ENCODE assay signal across 8 mouse cellular contexts in the genomic region with DNA sequence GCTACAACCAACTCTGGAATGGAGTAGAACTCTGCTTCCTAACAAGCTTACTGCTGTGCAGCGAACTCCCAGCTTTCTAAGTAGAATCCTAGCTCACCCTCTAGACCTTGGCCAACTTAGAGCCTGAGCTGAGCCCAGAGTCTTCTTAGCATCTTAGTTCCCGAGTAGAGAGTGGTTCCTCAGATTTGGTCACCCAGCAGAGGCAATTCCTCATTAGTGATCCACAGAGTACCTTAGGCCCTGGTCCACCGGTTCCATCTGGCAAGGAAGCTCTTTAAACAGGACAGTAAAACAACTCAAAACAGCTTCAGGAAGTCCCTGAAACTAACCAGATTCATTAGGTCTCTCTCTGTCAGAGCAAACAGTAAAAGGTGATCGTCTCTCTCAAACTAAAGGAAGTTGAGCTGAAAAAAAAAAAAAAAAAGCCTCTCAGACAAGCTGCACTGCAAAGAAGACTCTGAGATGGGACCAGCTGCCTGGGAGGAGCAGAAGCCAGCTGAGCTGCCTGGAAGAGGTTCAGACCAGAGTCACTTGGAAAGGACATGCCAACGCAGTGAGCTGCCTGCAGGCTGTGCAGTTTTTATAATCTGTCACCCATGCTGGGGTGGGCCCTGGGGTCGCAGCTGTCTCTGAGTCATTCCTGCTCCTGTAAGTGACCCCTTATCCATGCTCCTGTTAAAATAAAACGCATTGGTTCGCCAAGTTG. TPM values are rescaled to one million over a fixed set of nuclear protein-coding genes. Genes with fewer than 3 reads are reported as not detected.
A peak's percentile ranks its signal among the peaks of the same experiment; 100 is the strongest.
DNase-seq lines count a peak whose midpoint lies in the region; ATAC-seq and TF ChIP-seq lines count a peak whose summit lies in the region.

No protein-coding gene starts in this region.

- peak overlapping the region; percentile 46 for H3ac ChIP-seq in C2C12 (ENCODE audit: control insufficient read depth, insufficient read length, low read depth)

- 26% methylated on average over 8 of the region's 8 CpGs for WGBS in heart, embryonic 16.5 days
- 23% methylated on average over 8 of the region's 8 CpGs for WGBS in liver, embryonic 15.5 days (ENCODE audit: insufficient replicate concordance)
- WGBS in neural tube, embryonic 15.5 days = 34% methylated on average over 8 of the region's 8 CpGs

- H3K9me3 ChIP-seq in heart, embryonic 16.5 days (replicated peaks; ENCODE audit: control insufficient read depth, low read length) = no peaks in the 10 kb centered on the region
- H3K9me3 ChIP-seq in liver, embryonic 15.5 days (replicated peaks) = no peaks in the 10 kb centered on the region
- H3K9me3 ChIP-seq in neural tube, embryonic 15.5 days (replicated peaks) = no peaks in the 10 kb centered on the region

- no peaks in the 10 kb centered on the region for H3K36me3 ChIP-seq in C2C12 (ENCODE audit: control insufficient read depth, insufficient read depth)
- H3K36me3 ChIP-seq in heart, embryonic 16.5 days (ENCODE audit: control insufficient read depth, insufficient read depth) = peaks cover 10% of the 10 kb centered on the region
- H3K36me3 ChIP-seq in liver, embryonic 15.5 days (replicated peaks) = no peaks in the 10 kb centered on the region
- H3K36me3 ChIP-seq in neural tube, embryonic 15.5 days = peaks cover 10% of the 10 kb centered on the region; the same call in 1 of the 2 replicates

- H3K79me3 ChIP-seq in C2C12 (ENCODE audit: low read depth) = peaks cover 22% of the 10 kb centered on the region

- peaks cover 7% of the 10 kb centered on the region for H3K4me1 ChIP-seq in heart, embryonic 16.5 days (ENCODE audit: control insufficient read depth, insufficient read depth, low read length)
- peaks cover 24% of the 10 kb centered on the region for H3K4me1 ChIP-seq in liver, embryonic 15.5 days (replicated peaks)
- peaks cover 17% of the 10 kb centered on the region for H3K4me1 ChIP-seq in neural tube, embryonic 15.5 days

- no peak for ATAC-seq in heart, embryonic 16.5 days (replicated peaks; ENCODE audit: extremely low read depth, insufficient read depth, low FRiP score)
- ATAC-seq in liver, embryonic 15.5 days (ENCODE audit: insufficient read depth) = no peak
- 0 out of 2 replicates have a peak, but pooled peaks have one; percentile 2 for ATAC-seq in neural tube, embryonic 15.5 days (ENCODE audit: low FRiP score)

- peak overlapping the region; percentile 79 for H3K9ac ChIP-seq in heart, embryonic 16.5 days (ENCODE audit: low read length)
- H3K9ac ChIP-seq in liver, embryonic 15.5 days = peak overlapping the region; percentile 68
- peak overlapping the region; percentile 100 for H3K9ac ChIP-seq in neural tube, embryonic 15.5 days (replicated peaks)

- H3K27me3 ChIP-seq in C2C12 (ENCODE audit: control insufficient read depth, insufficient read depth, insufficient read length) = no peaks in the 10 kb centered on the region
- no peaks in the 10 kb centered on the region for H3K27me3 ChIP-seq in heart, embryonic 16.5 days (ENCODE audit: control insufficient read depth, insufficient read depth, low read length)
- no peaks in the 10 kb centered on the region for H3K27me3 ChIP-seq in liver, embryonic 15.5 days
- H3K27me3 ChIP-seq in neural tube, embryonic 15.5 days (replicated peaks) = no peaks in the 10 kb centered on the region

- peak overlapping the region; percentile 82 for H3K4me3 ChIP-seq in C2C12 (ENCODE audit: insufficient read depth, poor library complexity, severe bottlenecking)
- peak overlapping the region; percentile 100 for H3K4me3 ChIP-seq in heart, embryonic 16.5 days (ENCODE audit: low read length)
- H3K4me3 ChIP-seq in liver, embryonic 15.5 days (replicated peaks) = peak overlapping the region; percentile 100
- H3K4me3 ChIP-seq in neural tube, embryonic 15.5 days (replicated peaks) = peak overlapping the region; percentile 100

- DNase-seq in adrenal gland, postnatal 36 days = peak; percentile 18 to 52
- DNase-seq in fibroblast of lung, adult 2 months (ENCODE audit: low read depth) = peak; percentile 5
- DNase-seq in kidney, postnatal 4 days = peak; percentile 48 to 60
- peak; percentile 17 for DNase-seq in urinary bladder, postnatal 25 days (ENCODE audit: low spot score)

- H3K79me2 ChIP-seq in C2C12 (ENCODE audit: control insufficient read depth, insufficient read depth) = peaks cover 37% of the 10 kb centered on the region

- TF ChIP-seq CTCF in C2C12 (IDR thresholded peaks at IDR 0.05; ENCODE audit: control insufficient read depth, insufficient read depth, insufficient read length) = no peak

- H3K4me2 ChIP-seq in heart, embryonic 16.5 days (ENCODE audit: low read depth, low read length) = peak overlapping the region; percentile 77
- H3K4me2 ChIP-seq in liver, embryonic 15.5 days = peak overlapping the region; percentile 94
- peak overlapping the region; percentile 64 for H3K4me2 ChIP-seq in neural tube, embryonic 15.5 days

- peak overlapping the region; percentile 84 for H3K27ac ChIP-seq in heart, embryonic 16.5 days (ENCODE audit: low read length)
- H3K27ac ChIP-seq in liver, embryonic 15.5 days (replicated peaks) = peak overlapping the region; percentile 94
- peak overlapping the region; percentile 99 for H3K27ac ChIP-seq in neural tube, embryonic 15.5 days (replicated peaks)

TF ChIP-seq in C2C12, 6 proteins besides CTCF, POLR2A, EP300 and RAD21:
- TF ChIP-seq MYOD1 (IDR thresholded peaks at IDR 0.05; ENCODE audit: control insufficient read depth, insufficient read length, low read depth) (peak; percentile 12), MYOG (IDR thresholded peaks at IDR 0.05; ENCODE audit: control insufficient read depth, extremely low read depth, insufficient read length) (no peak), MAX (IDR thresholded peaks at IDR 0.05) (no peak), CEBPB (IDR thresholded peaks at IDR 0.05; ENCODE audit: low read depth) (no peak), FOSL1 (IDR thresholded peaks at IDR 0.05; ENCODE audit: insufficient read depth, low read length, poor library complexity, severe bottlenecking) (no peak)

RNA-seq across cellular contexts. Expression of a gene that starts 0.8 kb away (rescaled TPM):
- polyA plus RNA-seq in C2C12 (2012; fragmentation: generic; extraction: Trizol) = 14.1 TPM
- total RNA-seq in adrenal gland, postnatal 36 days (2021) = 10 to 100 TPM; 32.2 to 40.7 TPM
- 53.0 and 53.1 TPM in 2 replicates for polyA plus RNA-seq in heart, embryonic 16.5 days (2015; fragmentation: Nextera tagmentation; extraction: Ambion mirVana)
- polyA plus RNA-seq in liver, embryonic 15.5 days (2015; fragmentation: Nextera tagmentation; extraction: Ambion mirVana) = 16.2 and 16.6 TPM in 2 replicates
- 56.8 and 58.3 TPM in 2 replicates for polyA plus RNA-seq in neural tube, embryonic 15.5 days (2015; fragmentation: Nextera tagmentation; extraction: Ambion mirVana)

RNA-seq across cellular contexts. Expression of a gene that starts 1.2 kb away (rescaled TPM):
- polyA plus RNA-seq in C2C12 (2012; fragmentation: generic; extraction: Trizol) = 3.6 TPM
- total RNA-seq in adrenal gland, postnatal 36 days (2021) = 10 to 100 TPM; 25.8 to 30.5 TPM
- 13.2 and 14.0 TPM in 2 replicates for polyA plus RNA-seq in heart, embryonic 16.5 days (2015; fragmentation: Nextera tagmentation; extraction: Ambion mirVana)
- polyA plus RNA-seq in liver, embryonic 15.5 days (2015; fragmentation: Nextera tagmentation; extraction: Ambion mirVana) = 5.2 and 6.6 TPM in 2 replicates
- polyA plus RNA-seq in neural tube, embryonic 15.5 days (2015; fragmentation: Nextera tagmentation; extraction: Ambion mirVana) = 24.3 and 25.2 TPM in 2 replicates
